Mouse (Mus musculus) spleen, adult 2 months (tissue): ENCODE measurements around the gene Prmt1. TPM values are rescaled to one million over a fixed set of nuclear protein-coding genes. Genes with fewer than 3 reads are reported as not detected.
A peak's percentile ranks its signal among the peaks of the same experiment; 100 is the strongest.

ENCODE experiments used
- DNase-seq, 2 experiments: peaks; one replicate each; pipeline versions ENCODE4 v3.0.0 to v3.0.0-alpha.2; 2012 to 2021; ENCODE audit warnings: low spot score in 2 of 2, low read depth in 1 of 2
- H3K27ac ChIP-seq: fragments of 200-500 bp; 2 replicates; pipeline ENCODE4 v1.5.1; 2012; ENCODE audit warnings: low read length, inconsistent platforms; ENCODE audit not compliant: insufficient read depth
- H3K27me3 ChIP-seq: fragments of 200-500 bp; 2 replicates; pipeline ENCODE4 v1.6.1; 2012; ENCODE audit warnings: mild to moderate bottlenecking, moderate library complexity, low read length, inconsistent platforms; ENCODE audit not compliant: control insufficient read depth, insufficient read depth
- H3K36me3 ChIP-seq: fragments of 200-500 bp; 2 replicates; pipeline ENCODE4 v1.6.1; 2012; ENCODE audit warnings: mild to moderate bottlenecking, low read length, inconsistent platforms; ENCODE audit not compliant: control insufficient read depth, insufficient read depth
- H3K4me1 ChIP-seq: fragments of 200-500 bp; 2 replicates; pipeline ENCODE4 v1.6.1; 2011; ENCODE audit warnings: inconsistent platforms; ENCODE audit not compliant: control insufficient read depth, insufficient read depth, insufficient read length
- H3K4me3 ChIP-seq: fragments of 200-500 bp; 2 replicates; pipeline ENCODE4 v1.5.1; 2011; ENCODE audit warnings: mild to moderate bottlenecking, inconsistent platforms; ENCODE audit not compliant: insufficient read depth, insufficient read length; ENCODE audit errors: extremely low read depth
- CTCF ChIP-seq: fragments of 200-500 bp; IDR thresholded peaks from 2 replicates; pipeline ENCODE4 v1.5.1; 2011; ENCODE audit warnings: mild to moderate bottlenecking, inconsistent platforms; ENCODE audit not compliant: insufficient read depth, insufficient read length, insufficient replicate concordance; ENCODE audit errors: extremely low read depth
- POLR2A ChIP-seq: fragments of 200-500 bp; IDR thresholded peaks from 2 replicates; pipeline ENCODE4 v1.6.1; 2011; ENCODE audit warnings: low read depth, low read length, inconsistent platforms
- WGBS: fragments of 180-500 bp; shearing (Covaris S2); methylation state at CpG from one replicate; pipeline ENCODE4 v1.1.7; 2018; 5-methylcytosine and 5-hydroxymethylcytosine counted together
- polyA plus RNA-seq: library from polyadenylated mRNA; depleted of rRNA; stranded (reverse); fragments of >200 nt; gene quantifications from 2 replicates; pipeline ENCODE4 v1.2.3, GENCODE M21; 2012; rRNA removed

Gene Prmt1
- polyA plus RNA-seq, 1 experiment, result 109 TPM

- Histone ChIP-seq H3K4me1 (peaks cover 11% of the 10 kb centered on the region), H3K27me3 (no peaks in the 10 kb centered on the region; the same call in 1 of the 2 replicates), H3K27ac (no peak overlapping the region), H3K4me3 (peak overlapping the region; percentile 47), H3K36me3 (no peaks in the 10 kb centered on the region)
- 5% methylated on average over 24 of the region's 24 CpGs for WGBS
- peak in 1 of 2 experiments; percentile 66 for DNase-seq
- TF ChIP-seq CTCF, result no peak
- no peak for TF ChIP-seq POLR2A
These were observed 33.6 kb downstream of the Prmt1 start for GRCm38 (mm10) chr7:44952611-44953306.

DNA sequence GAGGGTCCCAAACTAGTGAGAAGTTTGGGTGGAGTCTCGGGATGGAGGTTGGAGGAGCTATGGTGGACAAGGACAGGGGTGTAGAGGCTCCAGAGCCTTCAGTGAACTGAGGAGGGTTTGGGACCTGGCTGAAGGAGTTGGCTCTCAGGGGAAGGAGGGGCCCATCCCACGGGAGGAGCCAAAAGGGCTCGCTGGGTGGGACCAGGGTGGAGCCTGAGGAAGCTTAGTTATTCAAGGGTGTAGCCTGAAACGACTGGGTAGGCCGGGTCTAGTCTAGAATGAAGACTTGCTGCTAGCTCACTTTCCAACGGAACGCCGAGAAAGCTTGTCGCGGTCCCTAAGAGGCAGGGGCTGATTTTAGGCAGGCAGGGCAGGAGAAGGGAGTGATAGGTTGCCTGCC is 34.4 kb downstream of the Prmt1 start:
- H3K27ac ChIP-seq, result no peak overlapping the region
- H3K27me3 ChIP-seq, result no peaks in the 10 kb centered on the region; the same call in 1 of the 2 replicates
- no peaks in the 10 kb centered on the region for H3K36me3 ChIP-seq
- WGBS, result 3% methylated on average over 10 of the region's 10 CpGs
- TF ChIP-seq POLR2A (no peak), CTCF (no peak)
- peak overlapping the region; percentile 47; the same call in 1 of the 2 replicates for H3K4me3 ChIP-seq
- DNase-seq, result no peak
- peaks cover 11% of the 10 kb centered on the region for H3K4me1 ChIP-seq

DNA sequence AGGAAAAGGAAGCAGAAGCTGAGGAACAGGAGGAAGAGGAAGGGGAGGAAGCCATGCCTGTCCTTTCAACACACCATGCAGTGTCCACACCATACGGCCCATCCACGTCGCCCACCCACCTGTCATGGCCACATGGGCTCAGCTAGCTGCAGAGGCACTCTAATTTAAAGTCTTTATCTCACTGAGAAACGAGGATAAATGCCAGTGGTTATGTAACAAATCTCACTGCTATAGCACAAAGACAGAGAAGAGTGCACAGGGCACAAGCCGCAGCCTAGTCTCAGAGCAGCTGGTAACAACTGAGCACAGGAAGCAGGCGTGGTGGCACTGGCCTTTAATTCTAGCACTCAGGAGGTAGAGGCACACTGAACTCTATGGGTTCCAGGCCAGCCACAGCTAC is 36.4 kb downstream of the Prmt1 start:
- WGBS, result 32% methylated on average over 6 of the region's 6 CpGs
- DNase-seq, result no peak
- peaks cover 11% of the 10 kb centered on the region for H3K4me1 ChIP-seq
- TF ChIP-seq CTCF (no peak), POLR2A (no peak)
- no peak overlapping the region for H3K4me3 ChIP-seq
- peaks cover 1% of the 10 kb centered on the region; the same call in 1 of the 2 replicates for H3K27me3 ChIP-seq
- H3K27ac ChIP-seq, result no peak overlapping the region
- H3K36me3 ChIP-seq, result no peaks in the 10 kb centered on the region

DNA sequence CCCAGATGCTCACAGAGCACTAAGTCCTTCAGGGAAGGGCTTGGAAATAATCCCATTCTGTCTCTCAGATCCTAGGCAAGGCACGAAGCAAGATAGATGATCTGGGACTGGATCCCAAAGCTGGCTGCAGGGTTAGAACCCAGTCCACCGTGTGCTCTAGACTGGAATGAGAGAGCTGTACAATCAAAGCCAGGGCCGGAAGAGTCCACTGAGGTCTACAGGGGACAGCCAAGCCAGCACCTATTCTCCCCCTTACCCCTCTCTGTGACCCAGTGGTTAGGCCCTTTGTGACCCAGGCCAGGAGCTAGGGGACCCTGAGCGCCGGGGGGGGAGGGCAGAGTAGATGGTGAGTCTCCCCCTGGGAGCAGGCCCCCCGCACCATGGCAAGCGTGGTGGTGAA is 43.5 kb downstream of the Prmt1 start, which contains the start of gene Tsks:
TSS of gene Tsks (plus strand) at position 301 of the 400 bp plus-strand sequence.
- H3K36me3 ChIP-seq, result no peaks in the 10 kb centered on the region
- H3K4me3 ChIP-seq, result no peak within 1 kb of the TSS
- DNase-seq, result no peak
- H3K27ac ChIP-seq, result no peak within 1 kb of the TSS
- TF ChIP-seq POLR2A (no peak), CTCF (no peak)
- H3K4me1 ChIP-seq, result no peaks in the 10 kb centered on the region
- WGBS, result 89% methylated on average over 7 of the region's 7 CpGs
- 0 out of 2 replicates have a peak, but pooled peaks cover 1% of the 10 kb centered on the region for H3K27me3 ChIP-seq

DNA sequence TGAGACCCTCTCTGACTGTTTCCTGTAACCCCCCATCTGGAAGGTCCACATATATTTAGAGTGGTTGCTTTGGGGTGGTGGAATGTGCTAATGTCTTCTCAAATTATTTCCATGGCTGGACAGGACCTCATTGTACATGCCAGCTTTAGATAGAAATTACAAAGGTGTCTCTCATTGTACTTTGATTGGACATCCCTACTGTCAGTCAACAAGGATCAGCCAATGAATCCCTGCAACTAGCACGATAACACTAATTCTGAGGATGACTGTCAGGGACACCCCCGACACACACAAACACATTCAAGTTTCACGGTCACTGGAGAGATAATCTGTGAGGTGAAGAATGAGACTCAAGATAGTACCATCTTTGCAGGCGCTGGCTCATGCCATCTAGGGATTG is 47.7 kb downstream of the Prmt1 start:
- Histone ChIP-seq H3K4me3 (no peak overlapping the region), H3K27me3 (no peaks in the 10 kb centered on the region), H3K36me3 (no peaks in the 10 kb centered on the region), H3K27ac (no peak overlapping the region), H3K4me1 (no peaks in the 10 kb centered on the region)
- WGBS, result 86% methylated on average over 4 of the region's 4 CpGs
- TF ChIP-seq CTCF, result no peak
- TF ChIP-seq POLR2A, result no peak
- DNase-seq, result no peak

DNA sequence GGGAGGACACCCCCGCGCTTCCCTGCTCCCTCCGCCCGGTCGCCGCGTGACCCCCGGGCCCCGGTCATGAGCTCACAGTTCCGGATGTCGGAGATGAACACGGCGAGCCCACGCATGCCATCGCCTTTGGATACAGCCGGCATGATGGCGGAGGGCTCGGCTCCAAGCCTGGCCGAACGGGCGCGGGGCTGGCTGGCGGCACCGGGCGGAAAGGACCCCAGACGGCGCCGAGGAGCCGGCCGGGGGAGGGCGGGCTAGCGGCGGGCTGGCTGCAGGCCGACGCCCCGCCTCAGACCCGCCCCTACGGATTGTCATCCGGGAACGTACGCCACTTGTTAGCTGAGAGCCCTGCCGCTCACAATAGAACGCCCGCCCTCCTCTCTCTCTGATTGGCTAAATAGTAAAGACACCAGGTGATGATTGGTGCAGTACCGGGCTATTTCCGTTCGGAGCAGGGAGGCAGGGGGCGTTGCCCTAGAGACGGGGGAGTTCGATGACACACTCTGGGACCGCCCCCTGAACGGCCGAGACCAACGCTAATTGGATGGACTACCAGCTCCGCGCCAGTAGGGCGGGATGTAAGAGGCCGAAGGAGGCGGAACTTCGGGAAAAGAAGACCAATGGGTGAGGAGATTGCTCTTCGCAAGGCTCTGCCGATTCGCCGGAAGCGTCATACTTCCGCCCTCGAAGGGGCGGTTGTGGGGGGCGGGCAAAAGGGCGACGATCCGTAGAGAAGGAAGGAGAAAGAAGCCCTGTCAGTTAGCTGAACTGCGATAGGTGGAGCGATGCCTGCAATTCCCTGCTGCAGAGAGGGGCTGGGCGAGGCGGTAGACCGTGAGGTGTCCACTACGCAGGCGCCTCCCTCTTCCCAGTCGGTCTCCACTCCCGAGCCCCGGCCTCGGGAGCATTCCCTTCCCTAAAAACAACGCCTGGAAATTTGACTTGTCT is 56.9 kb downstream of the Prmt1 start, which contains the start of gene Ap2a1:
TSS of gene Ap2a1 (minus strand) at position 293 of the 948 bp plus-strand sequence.
- no peaks in the 10 kb centered on the region for H3K36me3 ChIP-seq
- peak within 1 kb of the TSS; percentile 88 for H3K4me3 ChIP-seq
- peak; percentile 50 for TF ChIP-seq POLR2A
- TF ChIP-seq CTCF, result no peak
- WGBS, result under 1% methylated on average over 83 of the region's 84 CpGs
- peak within 1 kb of the TSS; percentile 82 for H3K27ac ChIP-seq
- no peaks in the 10 kb centered on the region for H3K27me3 ChIP-seq
- DNase-seq, result peak; percentile 100
- H3K4me1 ChIP-seq, result peaks cover 3% of the 10 kb centered on the region; the same call in 1 of the 2 replicates

DNA sequence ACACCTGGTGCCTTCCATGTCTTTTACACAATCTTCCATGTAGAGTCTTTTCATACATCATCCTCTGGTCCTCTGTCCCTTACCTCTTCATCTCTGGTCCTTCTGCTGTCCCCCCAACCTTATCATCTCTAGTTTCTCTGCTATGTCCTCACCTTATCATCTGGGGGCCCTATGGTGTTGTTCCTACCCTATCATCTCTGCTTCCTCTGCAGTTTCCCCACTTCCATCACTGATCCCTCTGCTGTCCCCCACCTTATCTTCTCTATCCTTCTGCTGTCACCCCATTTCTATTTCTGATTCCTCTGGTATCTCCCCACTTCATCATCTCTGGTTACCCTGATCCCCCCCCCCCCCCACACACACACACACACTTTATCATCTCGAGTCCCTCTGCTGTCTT is 57.8 kb downstream of the Prmt1 start:
- H3K36me3 ChIP-seq, result 0 out of 2 replicates have a peak, but pooled peaks cover 2% of the 10 kb centered on the region
- DNase-seq, result no peak
- H3K27ac ChIP-seq, result peak overlapping the region; percentile 69; the same call in 1 of the 2 replicates
- H3K4me1 ChIP-seq, result peaks cover 3% of the 10 kb centered on the region; the same call in 1 of the 2 replicates
- H3K4me3 ChIP-seq, result peak overlapping the region; percentile 88; the same call in 1 of the 2 replicates
- TF ChIP-seq POLR2A, result no peak
- TF ChIP-seq CTCF, result no peak
- WGBS, result 0% methylated on average over 1 of the region's 1 CpGs
- H3K27me3 ChIP-seq, result no peaks in the 10 kb centered on the region

Other genes starting within 250 kb of the Prmt1 start
- gene Vrk3, start 238.2 kb downstream of the Prmt1 start, polyA plus RNA-seq, result 46.4 and 52.5 TPM in 2 replicates
- 0.25 and 0.27 TPM in 2 replicates for gene Zfp473, start 235.5 kb downstream of the Prmt1 start, polyA plus RNA-seq
- 43.8 and 60.5 TPM in 2 replicates for gene Nup62, start 170.5 kb downstream of the Prmt1 start, polyA plus RNA-seq
- gene Il4i1, start 170.2 kb downstream of the Prmt1 start, polyA plus RNA-seq, result 175 and 251 TPM in 2 replicates
- 49.6 and 66.2 TPM in 2 replicates for gene Atf5, start 169.9 kb downstream of the Prmt1 start, polyA plus RNA-seq
- gene Akt1s1, start 137.6 kb downstream of the Prmt1 start, polyA plus RNA-seq, result 67.8 and 105 TPM in 2 replicates
- 68.4 and 91.7 TPM in 2 replicates for gene Tbc1d17, start 137.5 kb downstream of the Prmt1 start, polyA plus RNA-seq
- gene Pnkp, start 129.4 kb downstream of the Prmt1 start, polyA plus RNA-seq, result 67.3 and 84.9 TPM in 2 replicates
- 66.2 and 77.3 TPM in 2 replicates for gene Ptov1, start 116.8 kb downstream of the Prmt1 start, polyA plus RNA-seq
- gene Med25, start 93.9 kb downstream of the Prmt1 start, polyA plus RNA-seq, result 113 and 136 TPM in 2 replicates
- 52.8 and 54.4 TPM in 2 replicates for gene Fuz, start 90.5 kb downstream of the Prmt1 start, polyA plus RNA-seq
- gene Ap2a1, start 57.1 kb downstream of the Prmt1 start, polyA plus RNA-seq, result 69.9 and 91.7 TPM in 2 replicates
- gene Tsks, start 43.4 kb downstream of the Prmt1 start, polyA plus RNA-seq, result not detected in 2 replicates
- gene Cpt1c, start 11.7 kb downstream of the Prmt1 start, polyA plus RNA-seq, result 4.8 and 6.1 TPM in 2 replicates
- gene Irf3, start 11.1 kb upstream of the Prmt1 start, polyA plus RNA-seq, result 134 and 147 TPM in 2 replicates
- gene Bcl2l12, start 12.1 kb upstream of the Prmt1 start, polyA plus RNA-seq, result 33.2 and 38.5 TPM in 2 replicates
- gene Scaf1, start 29.8 kb upstream of the Prmt1 start, polyA plus RNA-seq, result 59.0 and 65.4 TPM in 2 replicates
- gene Rras, start 31.4 kb upstream of the Prmt1 start, polyA plus RNA-seq, result 55.1 and 65.1 TPM in 2 replicates
- gene Prr12, start 66.3 kb upstream of the Prmt1 start, polyA plus RNA-seq, result 16.1 TPM in 2 replicates
- gene Nosip, start 75.9 kb upstream of the Prmt1 start, polyA plus RNA-seq, result 67.9 and 95.7 TPM in 2 replicates
- gene Prrg2, start 76.1 kb upstream of the Prmt1 start, polyA plus RNA-seq, result 19.9 and 27.6 TPM in 2 replicates
- 96.5 and 100 TPM in 2 replicates for gene Rcn3, start 105.7 kb upstream of the Prmt1 start, polyA plus RNA-seq
- gene Fcgrt, start 117.3 kb upstream of the Prmt1 start, polyA plus RNA-seq, result 64.4 and 75.4 TPM in 2 replicates
- gene Rps11, start 137.9 kb upstream of the Prmt1 start, polyA plus RNA-seq, result 273 and 325 TPM in 2 replicates
- 1,860 and 2,797 TPM in 2 replicates for gene Rpl13a, start 142.2 kb upstream of the Prmt1 start, polyA plus RNA-seq
- gene Gm45713, start 149.7 kb upstream of the Prmt1 start, polyA plus RNA-seq, result 0.28 and 0.70 TPM in 2 replicates
- gene Flt3l, start 149.9 kb upstream of the Prmt1 start, polyA plus RNA-seq, result 183 and 197 TPM in 2 replicates
- gene Pih1d1, start 167.7 kb upstream of the Prmt1 start, polyA plus RNA-seq, result 45.2 and 48.7 TPM in 2 replicates
- gene Aldh16a1, start 168.0 kb upstream of the Prmt1 start, polyA plus RNA-seq, result 93.0 and 114 TPM in 2 replicates
- 0.05 and 0.06 TPM in 2 replicates for gene Slc17a7, start 177.4 kb upstream of the Prmt1 start, polyA plus RNA-seq
- gene Gfy, start 193.0 kb upstream of the Prmt1 start, polyA plus RNA-seq, result not detected in 2 replicates
- not detected in 2 replicates for gene Pth2, start 194.4 kb upstream of the Prmt1 start, polyA plus RNA-seq
- gene Ccdc155, start 218.3 kb upstream of the Prmt1 start, polyA plus RNA-seq, result 0.16 and 0.20 TPM in 2 replicates
- gene Dkkl1, start 225.6 kb upstream of the Prmt1 start, polyA plus RNA-seq, result 2.1 and 2.8 TPM in 2 replicates
- gene Tead2, start 229.2 kb upstream of the Prmt1 start, polyA plus RNA-seq, result 10.6 and 12.1 TPM in 2 replicates